Mouse (Mus musculus) heart, postnatal 10 days (tissue): Measurements from ENCODE around the gene Gm44805. TPM values are rescaled to one million over a fixed set of nuclear protein-coding genes. Genes with fewer than 3 reads are reported as not detected.

Experiments
- DNase-seq, 2 experiments: peaks; one replicate each; pipeline ENCODE4 v3.0.0; 2021
- intact Hi-C: fragments of 180-260 bp; cut with DNase I; formaldehyde crosslinking; loops from one replicate; pipeline ENCODE4 v1.15.1; 2025
- total RNA-seq, 2 experiments: library from RNA; stranded (reverse); gene quantifications; 2 replicates each; pipeline ENCODE4 v1.2.3; 2021

Gm44805 gene
- total RNA-seq, 2 experiments from 2014 or later, result not detected

- no peak for DNase-seq
- intact Hi-C loops, result no loop called here
These were observed 46.6 kb downstream of the Gm44805 start for GRCm38 (mm10) chr7:19634591-19634990.

GRCm38 (mm10) chr7:19633855-19634254 lies 47.4 kb downstream of the Gm44805 start:
- DNase-seq, result no peak
- intact Hi-C loops, result no loop called here

- intact Hi-C loops, result no loop called here
- DNase-seq, result no peak
These were observed 48.0 kb downstream of the Gm44805 start for GRCm38 (mm10) chr7:19633197-19633596.

GRCm38 (mm10) chr7:19632720-19633119 lies 48.5 kb downstream of the Gm44805 start:
- intact Hi-C loops, result no loop called here
- DNase-seq, result no peak

DNA sequence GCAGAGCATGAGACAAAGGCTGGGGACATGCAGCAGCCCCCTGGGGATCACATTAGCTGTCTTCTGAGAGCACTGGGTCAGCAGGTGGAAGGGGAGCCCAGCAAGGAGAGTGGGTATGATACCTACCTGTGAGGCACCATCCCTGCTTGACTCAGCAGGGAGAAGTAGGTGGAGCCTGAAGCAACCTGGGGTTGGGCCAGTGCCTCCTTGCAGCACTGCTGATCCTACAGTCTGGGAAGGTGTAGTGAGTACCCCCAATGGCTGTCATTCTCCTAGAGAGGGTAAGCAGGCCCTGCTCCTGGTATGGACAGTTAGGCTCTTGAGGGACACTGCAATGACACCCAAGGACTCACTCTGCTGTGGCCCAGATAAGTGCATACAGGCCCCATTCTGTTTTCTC lies 48.9 kb downstream of the Gm44805 start:
- no peak for DNase-seq
- intact Hi-C loops, result no loop called here

- intact Hi-C loops, result no loop called here
- peak; percentile 92 to 94 for DNase-seq
These were observed 51.9 kb downstream of the Gm44805 start, which contains the start of gene Relb for GRCm38 (mm10) chr7:19629361-19629734. Gene Relb (minus strand): TSS chr7:19629438.

- DNase-seq, result peak; percentile 95 to 97
- intact Hi-C loops, result no loop called here
These were observed 52.5 kb downstream of the Gm44805 start for GRCm38 (mm10) chr7:19628536-19629360.

- DNase-seq, result no peak
- intact Hi-C loops, result no loop called here
These were observed 53.1 kb downstream of the Gm44805 start for GRCm38 (mm10) chr7:19628192-19628535.

GRCm38 (mm10) chr7:19627721-19628120 lies 53.5 kb downstream of the Gm44805 start:
- no peak for DNase-seq
- intact Hi-C loops, result no loop called here

DNA sequence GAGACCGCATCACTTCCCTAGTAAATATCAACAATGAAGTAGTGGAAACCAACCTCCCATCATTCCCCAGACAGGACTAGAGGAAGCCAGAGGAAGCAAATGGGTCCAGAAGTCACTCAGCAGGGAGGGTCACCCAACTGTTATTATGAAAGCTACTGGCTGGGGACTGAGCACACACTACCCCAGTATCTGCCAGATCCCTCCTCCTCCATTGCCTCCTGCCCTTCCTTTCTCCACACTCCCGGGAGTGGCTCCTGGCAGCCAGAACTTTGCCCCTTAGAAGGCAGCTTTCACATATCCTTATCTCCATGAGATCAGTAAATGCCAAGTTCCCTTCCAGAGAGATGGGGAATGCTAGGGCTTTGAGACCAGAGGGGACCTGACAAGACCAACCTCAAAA lies 57.8 kb downstream of the Gm44805 start:
- intact Hi-C loops, result no loop called here
- DNase-seq, result no peak

- intact Hi-C loops, result no loop called here
- DNase-seq, result no peak
These were observed 59.0 kb downstream of the Gm44805 start for GRCm38 (mm10) chr7:19622241-19622640.

Other genes with a start within 250 kb of the Gm44805 start
- gene Mark4, start 222.6 kb downstream of the Gm44805 start, total RNA-seq, result 10 to 100 TPM; 26.6 to 26.8 TPM
- gene Exoc3l2, start 218.1 kb downstream of the Gm44805 start, total RNA-seq, result 1 to 10 TPM in 1 of 2 experiments, under 1 TPM in 1; 0.81 to 1.0 TPM
- 1 to 10 TPM; 2.3 to 3.2 TPM for gene Bloc1s3, start 173.1 kb downstream of the Gm44805 start, total RNA-seq
- gene Trappc6a, start 173.0 kb downstream of the Gm44805 start, total RNA-seq, result 10 to 100 TPM; 43.1 to 53.1 TPM
- not detected for gene Nkpd1, start 163.6 kb downstream of the Gm44805 start, total RNA-seq
- 10 to 100 TPM; 43.1 to 46.2 TPM for gene Ppp1r37, start 118.3 kb downstream of the Gm44805 start, total RNA-seq
- gene Zfp296, start 104.1 kb downstream of the Gm44805 start, total RNA-seq, result not detected
- gene Gemin7, start 103.8 kb downstream of the Gm44805 start, total RNA-seq, result 10 to 100 TPM; 54.5 to 58.0 TPM
- 10 to 100 TPM; 24.1 to 29.5 TPM for gene Clasrp, start 76.9 kb downstream of the Gm44805 start, total RNA-seq
- gene Relb, start 52.0 kb downstream of the Gm44805 start, total RNA-seq, result 10 to 100 TPM in 1 of 2 experiments, 1 to 10 TPM in 1; 9.4 to 12.0 TPM
- gene Clptm1, start 16.4 kb downstream of the Gm44805 start, total RNA-seq, result 100 to 1,000 TPM in 1 of 2 experiments, 10 to 100 TPM in 1; 95.2 to 102 TPM
- gene Apoc2, start 3.5 kb downstream of the Gm44805 start, total RNA-seq, result under 1 TPM in 1 of 2 experiments, not detected in 1; 0.60 TPM
- not detected for gene Apoc4, start 56 bp upstream of the Gm44805 start, total RNA-seq
- gene Apoc1, start 11.2 kb upstream of the Gm44805 start, total RNA-seq, result 10 to 100 TPM in 1 of 2 experiments, 1 to 10 TPM in 1; 5.2 to 14.7 TPM
- gene Apoe, start 17.8 kb upstream of the Gm44805 start, total RNA-seq, result 100 to 1,000 TPM; 268 to 276 TPM
- gene Tomm40, start 34.0 kb upstream of the Gm44805 start, total RNA-seq, result 100 to 1,000 TPM; 129 to 131 TPM
- 10 to 100 TPM; 43.1 to 45.2 TPM for gene Nectin2, start 69.1 kb upstream of the Gm44805 start, total RNA-seq
- gene Bcam, start 89.6 kb upstream of the Gm44805 start, total RNA-seq, result 100 to 1,000 TPM; 299 to 317 TPM
- under 1 TPM in 1 of 2 experiments, not detected in 1; 0.50 TPM for gene Cblc, start 115.4 kb upstream of the Gm44805 start, total RNA-seq
- 1 to 10 TPM; 5.6 to 5.7 TPM for gene Bcl3, start 141.3 kb upstream of the Gm44805 start, total RNA-seq
- not detected for gene Gm19345, start 170.6 kb upstream of the Gm44805 start, total RNA-seq
- gene Ceacam16, start 179.9 kb upstream of the Gm44805 start, total RNA-seq, result not detected
- gene Ceacam19, start 206.5 kb upstream of the Gm44805 start, total RNA-seq, result not detected
- gene Pvr, start 239.7 kb upstream of the Gm44805 start, total RNA-seq, result 10 to 100 TPM; 21.2 to 23.1 TPM